Mouse (Mus musculus) forebrain, embryonic 10.5 days (tissue): ENCODE data around the gene Vezt. TPM values are rescaled to one million over a fixed set of nuclear protein-coding genes. Genes with fewer than 3 reads are reported as not detected.

Experiments used
- DNase-seq: peaks from one replicate; pipeline ENCODE4 v3.0.0-alpha.2; 2017; ENCODE audit warnings: low spot score; ENCODE audit errors: extremely low spot score
- H3K27ac ChIP-seq: fragments of 300-500 bp; sonication (generic); 2 replicates; pipeline ENCODE4 v1.5.1; 2016; ENCODE audit warnings: mild to moderate bottlenecking
- H3K27me3 ChIP-seq: fragments of 300-500 bp; sonication (generic); 2 replicates; pipeline ENCODE4 v1.6.1; 2016; ENCODE audit warnings: mild to moderate bottlenecking; ENCODE audit not compliant: poor library complexity, severe bottlenecking
- H3K36me3 ChIP-seq: fragments of 300-500 bp; sonication (generic); replicated peaks from 2 replicates; pipeline ENCODE4 v1.6.1; 2016; ENCODE audit warnings: mild to moderate bottlenecking, moderate library complexity
- H3K4me1 ChIP-seq: fragments of 300-500 bp; sonication (generic); 2 replicates; pipeline ENCODE4 v1.6.1; 2016
- H3K4me3 ChIP-seq: fragments of 300-500 bp; sonication (generic); 2 replicates; pipeline ENCODE4 v1.5.1; 2016; ENCODE audit warnings: mild to moderate bottlenecking, moderate library complexity
- H3K9me3 ChIP-seq: fragments of 300-500 bp; sonication (generic); 2 replicates; pipeline ENCODE4 v1.6.1; 2016; ENCODE audit warnings: mild to moderate bottlenecking, moderate library complexity
- WGBS: fragments of 180-500 bp; shearing (Covaris S2); methylation state at CpG from one replicate; pipeline ENCODE4 v1.1.7; 2016; 5-methylcytosine and 5-hydroxymethylcytosine counted together
- polyA plus RNA-seq: library from polyadenylated mRNA; unstranded; fragments of >200 nt; fragmentation: Nextera tagmentation; extraction: Ambion mirVana; gene quantifications from 2 replicates; pipeline ENCODE4 v1.2.1, GENCODE M21; 2016

Gene Vezt
- polyA plus RNA-seq, 1 experiment from 2014 or later, result 28.9 TPM

GRCm38 (mm10) chr10:93912917-93913316, 122.7 kb downstream of the Vezt start:
- Histone ChIP-seq H3K9me3 (no peaks in the 10 kb centered on the region), H3K27me3 (peaks cover 16% of the 10 kb centered on the region; the same call in 1 of the 2 replicates), H3K4me3 (no peak overlapping the region), H3K4me1 (peaks cover 16% of the 10 kb centered on the region), H3K36me3 (no peaks in the 10 kb centered on the region), H3K27ac (no peak overlapping the region)
- no peak for DNase-seq
- 98% methylated on average over 1 of the region's 1 CpGs for WGBS

GRCm38 (mm10) chr10:93912136-93912855, 123.3 kb downstream of the Vezt start:
- DNase-seq, result no peak
- Histone ChIP-seq H3K9me3 (no peaks in the 10 kb centered on the region), H3K4me3 (no peak overlapping the region), H3K36me3 (no peaks in the 10 kb centered on the region), H3K4me1 (peaks cover 22% of the 10 kb centered on the region), H3K27me3 (peaks cover 16% of the 10 kb centered on the region; the same call in 1 of the 2 replicates), H3K27ac (no peak overlapping the region)
- WGBS, result 94% methylated on average over 5 of the region's 5 CpGs

GRCm38 (mm10) chr10:93911326-93911725, 124.3 kb downstream of the Vezt start:
- Histone ChIP-seq H3K9me3 (no peaks in the 10 kb centered on the region), H3K4me3 (no peak overlapping the region), H3K36me3 (no peaks in the 10 kb centered on the region), H3K27ac (no peak overlapping the region), H3K27me3 (peaks cover 16% of the 10 kb centered on the region; the same call in 1 of the 2 replicates), H3K4me1 (peaks cover 28% of the 10 kb centered on the region)
- 85% methylated on average over 5 of the region's 5 CpGs for WGBS
- no peak for DNase-seq

- Histone ChIP-seq H3K4me3 (no peak overlapping the region), H3K27me3 (peaks cover 12% of the 10 kb centered on the region; the same call in 1 of the 2 replicates), H3K4me1 (peaks cover 14% of the 10 kb centered on the region), H3K27ac (no peak overlapping the region), H3K9me3 (no peaks in the 10 kb centered on the region), H3K36me3 (no peaks in the 10 kb centered on the region)
- WGBS, result 60% methylated on average over 5 of the region's 5 CpGs
- DNase-seq, result peak; percentile 41
These were observed 125.7 kb downstream of the Vezt start for GRCm38 (mm10) chr10:93909811-93910446.

GRCm38 (mm10) chr10:93909015-93909414, 126.6 kb downstream of the Vezt start:
- DNase-seq, result no peak
- H3K4me3 ChIP-seq, result no peak overlapping the region
- H3K36me3 ChIP-seq, result no peaks in the 10 kb centered on the region
- 0 out of 2 replicates have a peak, but pooled peaks cover 3% of the 10 kb centered on the region for H3K27me3 ChIP-seq
- 91% methylated on average over 1 of the region's 1 CpGs for WGBS
- H3K27ac ChIP-seq, result no peak overlapping the region
- peaks cover 14% of the 10 kb centered on the region for H3K4me1 ChIP-seq
- no peaks in the 10 kb centered on the region for H3K9me3 ChIP-seq

GRCm38 (mm10) chr10:93908540-93908939, 127.1 kb downstream of the Vezt start:
- H3K27me3 ChIP-seq, result no peaks in the 10 kb centered on the region
- WGBS, result 94% methylated on average over 7 of the region's 7 CpGs

GRCm38 (mm10) chr10:93907376-93907775, 128.2 kb downstream of the Vezt start:
- Histone ChIP-seq H3K27me3 (no peaks in the 10 kb centered on the region), H3K36me3 (no peaks in the 10 kb centered on the region), H3K4me1 (peaks cover 14% of the 10 kb centered on the region), H3K27ac (no peak overlapping the region), H3K4me3 (no peak overlapping the region), H3K9me3 (no peaks in the 10 kb centered on the region)
- 60% methylated on average over 10 of the region's 10 CpGs for WGBS
- no peak for DNase-seq

More at GRCm38 (mm10) chr10:93908540-93908939, 127.1 kb downstream of the Vezt start:
- no peak overlapping the region for H3K27ac ChIP-seq
- H3K36me3 ChIP-seq, result no peaks in the 10 kb centered on the region
- no peak for DNase-seq
- peaks cover 14% of the 10 kb centered on the region for H3K4me1 ChIP-seq
- no peaks in the 10 kb centered on the region for H3K9me3 ChIP-seq
- H3K4me3 ChIP-seq, result no peak overlapping the region

GRCm38 (mm10) chr10:93899907-93900306, 135.7 kb downstream of the Vezt start:
- no peaks in the 10 kb centered on the region for H3K36me3 ChIP-seq
- no peaks in the 10 kb centered on the region for H3K9me3 ChIP-seq
- WGBS, result 93% methylated on average over 11 of the region's 11 CpGs
- no peak for DNase-seq
- no peaks in the 10 kb centered on the region for H3K4me1 ChIP-seq
- no peaks in the 10 kb centered on the region for H3K27me3 ChIP-seq
- no peak overlapping the region for H3K27ac ChIP-seq
- H3K4me3 ChIP-seq, result no peak overlapping the region

GRCm38 (mm10) chr10:93899303-93899702, 136.3 kb downstream of the Vezt start:
- H3K36me3 ChIP-seq, result no peaks in the 10 kb centered on the region
- 82% methylated on average over 2 of the region's 2 CpGs for WGBS
- H3K4me3 ChIP-seq, result no peak overlapping the region
- H3K27ac ChIP-seq, result no peak overlapping the region
- no peaks in the 10 kb centered on the region for H3K9me3 ChIP-seq
- no peaks in the 10 kb centered on the region for H3K4me1 ChIP-seq
- H3K27me3 ChIP-seq, result no peaks in the 10 kb centered on the region
- no peak for DNase-seq

- 73% methylated on average over 7 of the region's 7 CpGs for WGBS
- no peaks in the 10 kb centered on the region for H3K27me3 ChIP-seq
- no peak for DNase-seq
- H3K4me3 ChIP-seq, result no peak within 1 kb of the TSS
- H3K4me1 ChIP-seq, result no peaks in the 10 kb centered on the region
- no peak within 1 kb of the TSS for H3K27ac ChIP-seq
- H3K9me3 ChIP-seq, result no peaks in the 10 kb centered on the region
- no peaks in the 10 kb centered on the region for H3K36me3 ChIP-seq
These were observed 138.5 kb downstream of the Vezt start, which contains the start of gene Metap2 for GRCm38 (mm10) chr10:93897043-93897646. Gene Metap2, minus strand, starts transcription at chr10:93897093.

GRCm38 (mm10) chr10:93892551-93892950, 143.1 kb downstream of the Vezt start:
- H3K4me1 ChIP-seq, result peaks cover 23% of the 10 kb centered on the region
- H3K27me3 ChIP-seq, result no peaks in the 10 kb centered on the region
- H3K27ac ChIP-seq, result no peak overlapping the region
- WGBS, result 89% methylated on average over 4 of the region's 4 CpGs
- no peaks in the 10 kb centered on the region for H3K36me3 ChIP-seq
- H3K9me3 ChIP-seq, result no peaks in the 10 kb centered on the region
- no peak overlapping the region for H3K4me3 ChIP-seq
- DNase-seq, result no peak

GRCm38 (mm10) chr10:93891031-93891430, 144.6 kb downstream of the Vezt start:
- DNase-seq, result no peak
- Histone ChIP-seq H3K27me3 (no peaks in the 10 kb centered on the region), H3K36me3 (peaks cover 14% of the 10 kb centered on the region), H3K4me1 (peaks cover 23% of the 10 kb centered on the region), H3K27ac (no peak overlapping the region), H3K9me3 (no peaks in the 10 kb centered on the region), H3K4me3 (no peak overlapping the region)
- 87% methylated on average over 1 of the region's 1 CpGs for WGBS

- Histone ChIP-seq H3K4me1 (peaks cover 23% of the 10 kb centered on the region), H3K36me3 (peaks cover 18% of the 10 kb centered on the region), H3K9me3 (no peaks in the 10 kb centered on the region), H3K27ac (peak overlapping the region; percentile 92), H3K27me3 (no peaks in the 10 kb centered on the region), H3K4me3 (peak overlapping the region; percentile 81)
- 69% methylated on average over 4 of the region's 4 CpGs for WGBS
- DNase-seq, result no peak
These were observed 145.1 kb downstream of the Vezt start for GRCm38 (mm10) chr10:93890565-93890964.
